Mouse (Mus musculus) liver, embryonic 15.5 days (tissue): ENCODE results near the gene Fstl4. TPM values are rescaled to one million over a fixed set of nuclear protein-coding genes. Genes with fewer than 3 reads are reported as not detected.

Source experiments
- ATAC-seq: fragments of 200-750 bp; cut with Nextera tagmentation; 2 replicates; pipeline ENCODE4 v1.8.0; 2017; ENCODE audit warnings: moderate number of reproducible peaks, mild to moderate bottlenecking, moderate library complexity; ENCODE audit not compliant: insufficient read depth
- H3K27ac ChIP-seq: fragments of 300-500 bp; sonication (generic); replicated peaks from 2 replicates; pipeline ENCODE4 v1.5.1; 2015; ENCODE audit warnings: mild to moderate bottlenecking, inconsistent platforms
- H3K27me3 ChIP-seq: fragments of 300-500 bp; sonication (generic); 2 replicates; pipeline ENCODE4 v1.6.1; 2015; ENCODE audit warnings: mild to moderate bottlenecking, inconsistent platforms
- H3K36me3 ChIP-seq: fragments of 300-500 bp; sonication (generic); replicated peaks from 2 replicates; pipeline ENCODE4 v1.6.1; 2015; ENCODE audit warnings: moderate library complexity, mild to moderate bottlenecking, inconsistent platforms
- H3K4me1 ChIP-seq: fragments of 300-500 bp; sonication (generic); replicated peaks from 2 replicates; pipeline ENCODE4 v1.6.1; 2015; ENCODE audit warnings: inconsistent platforms
- H3K4me2 ChIP-seq: fragments of 300-500 bp; sonication (generic); 2 replicates; pipeline ENCODE4 v1.6.1; 2015; ENCODE audit warnings: moderate library complexity, mild to moderate bottlenecking, inconsistent platforms
- H3K4me3 ChIP-seq: fragments of 300-500 bp; sonication (generic); replicated peaks from 2 replicates; pipeline ENCODE4 v1.5.1; 2015; ENCODE audit warnings: mild to moderate bottlenecking, inconsistent platforms
- H3K9ac ChIP-seq: fragments of 300-500 bp; sonication (generic); 2 replicates; pipeline ENCODE4 v1.6.1; 2015; ENCODE audit warnings: moderate library complexity, mild to moderate bottlenecking, inconsistent platforms
- H3K9me3 ChIP-seq: fragments of 300-500 bp; sonication (generic); replicated peaks from 2 replicates; pipeline ENCODE4 v1.6.1; 2016; ENCODE audit warnings: inconsistent platforms
- WGBS: fragments of 180-500 bp; shearing (Covaris S2); methylation state at CpG from one replicate; pipeline ENCODE4 v1.1.7; 2015; ENCODE audit warnings: mixed read lengths; ENCODE audit not compliant: insufficient replicate concordance; 5-methylcytosine and 5-hydroxymethylcytosine counted together
- polyA plus RNA-seq: library from polyadenylated mRNA; unstranded; fragments of >200 nt; fragmentation: Nextera tagmentation; extraction: Ambion mirVana; gene quantifications from 2 replicates; pipeline ENCODE4 v1.2.1, GENCODE M21; 2015

Fstl4 gene
- polyA plus RNA-seq, 1 experiment from 2014 or later: 0.13 TPM

DNA sequence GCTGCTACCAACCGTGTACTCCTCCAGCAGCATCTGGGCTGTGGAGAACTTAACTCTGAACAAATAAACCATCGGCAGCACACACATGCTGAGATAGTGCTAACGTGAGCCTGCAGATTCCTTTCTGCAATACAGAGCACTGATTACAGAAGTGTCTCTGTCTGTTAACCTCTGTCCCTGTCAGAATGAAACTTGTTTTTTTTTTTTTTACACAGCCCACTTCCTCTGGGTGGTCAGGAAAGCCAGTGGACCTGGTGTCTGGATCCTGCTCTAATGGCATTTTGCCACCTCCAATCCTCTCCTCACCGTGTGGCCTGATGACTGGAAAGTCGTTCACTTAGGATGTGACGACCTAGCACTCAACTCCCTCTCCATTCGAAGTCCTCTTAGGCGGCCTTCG is 469.2 kb downstream of the Fstl4 start:
- Histone ChIP-seq H3K36me3 (no peaks in the 10 kb centered on the region), H3K27me3 (no peaks in the 10 kb centered on the region), H3K4me1 (no peaks in the 10 kb centered on the region)

More for the DNA sequence above, 469.2 kb downstream of the Fstl4 start:
- Histone ChIP-seq H3K9me3 (no peaks in the 10 kb centered on the region), H3K4me3 (no peak overlapping the region), H3K4me2 (no peak overlapping the region), H3K27ac (no peak overlapping the region), H3K9ac (no peak overlapping the region)
- no peak for ATAC-seq
- 50% methylated on average over 9 of the region's 9 CpGs for WGBS
